Mouse (Mus musculus) liver, embryonic 14.5 days (tissue): ENCODE measurements around the gene Mvk.

Experiments used
- CTCF ChIP-seq: IDR thresholded peaks from 2 replicates; pipeline ENCODE4 v1.5.1; 2016; ENCODE audit warnings: antibody characterized with exemption, low read depth, control low read depth
- EP300 ChIP-seq: IDR thresholded peaks from 2 replicates; pipeline ENCODE4 v1.6.1; 2016; ENCODE audit warnings: antibody characterized with exemption, low read depth

GRCm38 (mm10) chr5:114478267-114478666, 34.2 kb downstream of the Mvk start:
- TF ChIP-seq CTCF = no peak
- no peak for TF ChIP-seq EP300
